Mouse (Mus musculus) lung, postnatal 14 days (tissue): ENCODE results near the gene Bace2.

Source experiments
- DNase-seq: peaks from one replicate; pipeline ENCODE4 v3.0.0; 2021

The Bace2 gene

DNA sequence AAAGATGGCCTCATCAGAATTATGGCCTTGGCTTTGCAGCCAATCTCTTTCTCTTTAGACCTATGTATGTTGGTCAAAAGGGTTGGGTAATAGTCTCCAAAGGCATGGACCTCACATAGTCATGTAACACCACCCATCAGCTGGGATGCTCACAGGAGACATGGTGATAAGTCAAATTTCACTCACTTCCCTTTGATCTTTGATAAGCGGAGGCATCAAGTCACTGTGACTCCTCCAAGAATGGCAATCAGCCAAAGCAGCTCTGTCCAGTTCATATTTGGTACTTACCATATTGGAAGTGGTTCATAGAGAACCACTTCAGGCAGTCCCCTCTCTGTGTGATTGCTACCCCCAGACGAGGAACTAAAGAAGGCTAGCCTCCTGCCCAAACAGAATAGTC lies 118.1 kb downstream of the Bace2 start:
- no peak for DNase-seq

DNA sequence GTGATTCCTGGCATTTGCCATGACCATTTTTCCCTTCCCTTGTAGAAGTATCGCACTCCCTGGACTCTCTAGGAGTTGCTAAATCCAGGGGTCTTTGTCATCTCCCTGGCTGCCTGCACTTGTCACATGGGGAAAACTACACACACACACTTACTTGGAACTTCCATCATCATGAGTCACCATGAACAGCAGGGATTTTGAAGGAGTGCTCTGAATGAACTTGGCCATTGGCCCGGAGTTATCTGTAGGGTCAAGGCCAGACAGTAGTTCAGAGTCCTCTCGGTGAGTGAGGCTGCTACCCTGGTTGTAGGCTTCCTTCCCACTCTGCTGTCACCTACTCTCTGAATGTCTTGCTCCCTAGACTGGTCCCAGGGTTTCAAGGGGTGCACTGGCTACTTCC lies 119.0 kb downstream of the Bace2 start:
- DNase-seq = no peak

DNA sequence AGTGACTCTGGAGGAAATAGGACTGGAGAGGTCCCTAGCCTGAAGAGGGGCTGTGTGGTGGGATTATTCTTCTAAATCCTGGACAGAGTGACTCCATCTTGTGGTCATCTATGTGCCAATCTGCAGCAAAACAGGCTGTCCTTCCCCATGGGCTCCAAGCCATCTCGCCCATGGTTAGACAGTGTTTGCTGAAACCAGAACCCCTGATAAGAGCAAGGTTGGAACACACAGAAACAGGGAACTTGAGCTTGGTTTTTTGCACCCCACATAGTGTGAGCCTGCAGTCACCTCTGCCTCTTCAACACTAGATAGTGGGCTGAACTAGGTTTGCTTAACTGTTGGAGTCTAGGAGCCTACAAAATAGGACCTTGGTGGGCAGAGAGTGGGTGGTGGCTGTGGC lies 120.0 kb downstream of the Bace2 start:
- DNase-seq = no peak

DNA sequence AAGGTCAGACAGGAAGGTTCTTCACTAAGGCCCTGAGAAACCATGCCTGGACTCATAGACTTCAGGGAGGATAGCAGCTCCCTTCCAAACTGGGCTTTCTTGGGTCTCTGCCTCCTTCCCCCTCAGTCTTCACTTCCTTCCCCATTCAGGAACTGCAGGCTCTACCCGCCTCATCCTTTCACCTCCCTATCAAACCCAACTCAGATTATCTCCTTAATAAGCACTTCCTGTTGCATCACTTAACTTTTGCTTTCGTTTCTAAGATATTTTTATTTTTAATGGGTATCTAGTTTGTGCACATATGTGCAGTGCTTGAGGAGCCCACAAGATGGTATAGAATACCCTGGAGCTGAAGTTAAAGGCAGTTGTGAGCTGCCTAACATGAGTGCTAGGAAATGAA lies 122.1 kb downstream of the Bace2 start:
- no peak for DNase-seq

DNA sequence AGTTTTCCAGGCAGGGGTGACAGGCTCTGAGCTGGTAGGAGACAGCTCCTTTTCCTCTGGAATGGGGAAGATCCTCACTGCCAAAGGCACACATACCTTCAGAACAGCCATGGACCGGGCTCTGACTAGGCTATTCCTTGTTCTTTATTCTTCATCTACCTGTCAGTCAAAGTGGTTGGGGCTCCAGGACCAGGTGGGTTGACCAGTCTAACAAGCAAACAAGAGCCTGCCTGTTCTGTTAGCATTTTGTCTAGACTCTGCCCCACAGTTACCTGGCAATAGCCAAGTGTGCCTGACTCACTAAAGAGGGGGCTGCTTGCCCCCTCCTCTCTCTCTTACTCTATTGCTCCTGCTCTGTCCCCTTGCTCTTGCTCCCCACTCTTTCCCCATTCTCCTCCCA lies 135.8 kb downstream of the Bace2 start:
- DNase-seq = no peak
